Mouse (Mus musculus) midbrain, embryonic 14.5 days (tissue): ENCODE results near the gene Pnpla7. TPM values are rescaled to one million over a fixed set of nuclear protein-coding genes. Genes with fewer than 3 reads are reported as not detected.

ENCODE experiments used
- ATAC-seq: fragments of 200-750 bp; cut with Nextera tagmentation; 2 replicates; pipeline ENCODE4 v1.8.0; 2017; ENCODE audit warnings: moderate number of reproducible peaks, moderate library complexity; ENCODE audit not compliant: low FRiP score, low TSS enrichment
- DNase-seq: peaks from one replicate; pipeline ENCODE4 v3.0.0-alpha.2; 2015
- H3K27ac ChIP-seq: fragments of 300-500 bp; sonication (generic); replicated peaks from 2 replicates; pipeline ENCODE4 v1.5.1; 2014; ENCODE audit warnings: mild to moderate bottlenecking, low read depth, low read length, moderate library complexity
- H3K27me3 ChIP-seq: fragments of 300-500 bp; sonication (generic); 2 replicates; pipeline ENCODE4 v1.6.1; 2014; ENCODE audit warnings: low read length, control low read depth, mixed read lengths; ENCODE audit not compliant: control insufficient read depth, insufficient read depth
- H3K36me3 ChIP-seq: fragments of 300-500 bp; sonication (generic); 2 replicates; pipeline ENCODE4 v1.6.1; 2014; ENCODE audit warnings: low read length, control low read depth; ENCODE audit not compliant: control insufficient read depth, insufficient read depth
- H3K4me1 ChIP-seq: fragments of 300-500 bp; sonication (generic); 2 replicates; pipeline ENCODE4 v1.6.1; 2014; ENCODE audit warnings: mild to moderate bottlenecking, antibody characterized with exemption, low read length, control low read depth; ENCODE audit not compliant: control insufficient read depth, insufficient read depth
- H3K4me2 ChIP-seq: fragments of 300-500 bp; sonication (generic); 2 replicates; pipeline ENCODE4 v1.6.1; 2014; ENCODE audit warnings: mild to moderate bottlenecking, low read length, moderate library complexity
- H3K4me3 ChIP-seq: fragments of 300-500 bp; sonication (generic); replicated peaks from 2 replicates; pipeline ENCODE4 v1.5.1; 2014; ENCODE audit warnings: low read depth, low read length
- H3K9ac ChIP-seq: fragments of 300-500 bp; sonication (generic); replicated peaks from 2 replicates; pipeline ENCODE4 v1.6.1; 2014; ENCODE audit warnings: mild to moderate bottlenecking, low read length, moderate library complexity
- H3K9me3 ChIP-seq: fragments of 300-500 bp; sonication (generic); 2 replicates; pipeline ENCODE4 v1.6.1; 2016; ENCODE audit warnings: low read length, control low read depth, mixed read lengths; ENCODE audit not compliant: control insufficient read depth
- WGBS: fragments of 180-500 bp; shearing (Covaris S2); extraction: QIAGEN DNeasy Blood & Tissue Kit; methylation state at CpG from one replicate; pipeline ENCODE4 v1.1.7; 2014; 5-methylcytosine and 5-hydroxymethylcytosine counted together
- polyA plus RNA-seq: library from polyadenylated mRNA; unstranded; fragments of >200 nt; fragmentation: Nextera tagmentation; extraction: Ambion mirVana; gene quantifications from 2 replicates; pipeline ENCODE4 v1.2.1, GENCODE M21; 2014

Pnpla7 gene
- polyA plus RNA-seq, 1 experiment from 2014 or later: 4.4 TPM

- WGBS: 94% methylated on average over 1 of the region's 1 CpGs
- Histone ChIP-seq H3K27ac (no peak overlapping the region), H3K36me3 (no peaks in the 10 kb centered on the region), H3K9ac (no peak overlapping the region), H3K4me2 (no peak overlapping the region), H3K9me3 (no peaks in the 10 kb centered on the region), H3K4me1 (no peaks in the 10 kb centered on the region), H3K4me3 (no peak overlapping the region), H3K27me3 (no peaks in the 10 kb centered on the region)
- no peak for ATAC-seq
- DNase-seq: no peak
Measured at GRCm38 (mm10) chr2:25006767-25007166, 30.9 kb downstream of the Pnpla7 start.

- Histone ChIP-seq H3K27ac (no peak overlapping the region), H3K27me3 (no peaks in the 10 kb centered on the region), H3K4me3 (no peak overlapping the region), H3K9me3 (no peaks in the 10 kb centered on the region), H3K9ac (no peak overlapping the region), H3K4me1 (no peaks in the 10 kb centered on the region), H3K4me2 (no peak overlapping the region), H3K36me3 (no peaks in the 10 kb centered on the region)
- no peak for ATAC-seq
- DNase-seq: no peak
Measured at GRCm38 (mm10) chr2:25008250-25008649, 32.4 kb downstream of the Pnpla7 start.

GRCm38 (mm10) chr2:25022678-25023077 is 46.8 kb downstream of the Pnpla7 start:
- 81% methylated on average over 1 of the region's 1 CpGs for WGBS
- ATAC-seq: no peak
- Histone ChIP-seq H3K4me3 (no peak overlapping the region), H3K9ac (no peak overlapping the region), H3K9me3 (no peaks in the 10 kb centered on the region), H3K27me3 (no peaks in the 10 kb centered on the region), H3K4me2 (no peak overlapping the region), H3K4me1 (no peaks in the 10 kb centered on the region), H3K36me3 (no peaks in the 10 kb centered on the region), H3K27ac (no peak overlapping the region)
- DNase-seq: no peak

- Histone ChIP-seq H3K4me2 (no peak overlapping the region), H3K9ac (no peak overlapping the region), H3K36me3 (no peaks in the 10 kb centered on the region), H3K9me3 (no peaks in the 10 kb centered on the region), H3K27me3 (no peaks in the 10 kb centered on the region), H3K4me3 (no peak overlapping the region), H3K4me1 (no peaks in the 10 kb centered on the region), H3K27ac (no peak overlapping the region)
- DNase-seq (no peak), ATAC-seq (no peak)
- 91% methylated on average over 1 of the region's 1 CpGs for WGBS
Measured at GRCm38 (mm10) chr2:25025109-25025508, 49.3 kb downstream of the Pnpla7 start.

- no peak for DNase-seq
Measured at GRCm38 (mm10) chr2:25034994-25035393, 59.2 kb downstream of the Pnpla7 start.

GRCm38 (mm10) chr2:25040089-25040488 is 64.3 kb downstream of the Pnpla7 start:
- H3K27ac ChIP-seq: no peak overlapping the region
- no peak for ATAC-seq
- DNase-seq: no peak
- H3K9ac ChIP-seq: no peak overlapping the region
- no peaks in the 10 kb centered on the region for H3K27me3 ChIP-seq
- H3K4me3 ChIP-seq: no peak overlapping the region
- H3K36me3 ChIP-seq: no peaks in the 10 kb centered on the region
- no peaks in the 10 kb centered on the region for H3K9me3 ChIP-seq
- no peak overlapping the region for H3K4me2 ChIP-seq
- no peaks in the 10 kb centered on the region for H3K4me1 ChIP-seq
- WGBS: 88% methylated on average over 5 of the region's 5 CpGs

More at GRCm38 (mm10) chr2:25034994-25035393, 59.2 kb downstream of the Pnpla7 start:
- H3K9me3 ChIP-seq: no peaks in the 10 kb centered on the region
- no peaks in the 10 kb centered on the region for H3K4me1 ChIP-seq
- 93% methylated on average over 4 of the region's 4 CpGs for WGBS
- H3K27ac ChIP-seq: no peak overlapping the region
- H3K4me2 ChIP-seq: no peak overlapping the region
- H3K27me3 ChIP-seq: no peaks in the 10 kb centered on the region
- H3K9ac ChIP-seq: no peak overlapping the region
- no peak for ATAC-seq
- no peak overlapping the region for H3K4me3 ChIP-seq
- no peaks in the 10 kb centered on the region for H3K36me3 ChIP-seq

GRCm38 (mm10) chr2:25050921-25051320 is 75.1 kb downstream of the Pnpla7 start:
- DNase-seq: no peak
- no peak overlapping the region for H3K27ac ChIP-seq
- 87% methylated on average over 7 of the region's 7 CpGs for WGBS

GRCm38 (mm10) chr2:25051450-25051849 is 75.6 kb downstream of the Pnpla7 start:
- Histone ChIP-seq H3K9me3 (no peaks in the 10 kb centered on the region), H3K9ac (no peak overlapping the region), H3K27ac (no peak overlapping the region), H3K27me3 (no peaks in the 10 kb centered on the region), H3K4me1 (peaks cover 15% of the 10 kb centered on the region), H3K4me2 (no peak overlapping the region), H3K4me3 (no peak overlapping the region), H3K36me3 (0 out of 2 replicates have a peak, but pooled peaks cover 6% of the 10 kb centered on the region)
- DNase-seq (no peak), ATAC-seq (no peak)
- WGBS: 89% methylated on average over 8 of the region's 8 CpGs

More at GRCm38 (mm10) chr2:25050921-25051320, 75.1 kb downstream of the Pnpla7 start:
- no peak overlapping the region for H3K4me3 ChIP-seq
- no peaks in the 10 kb centered on the region for H3K27me3 ChIP-seq
- no peaks in the 10 kb centered on the region for H3K9me3 ChIP-seq
- H3K4me1 ChIP-seq: peaks cover 14% of the 10 kb centered on the region
- no peak for ATAC-seq
- no peak overlapping the region for H3K4me2 ChIP-seq
- 0 out of 2 replicates have a peak, but pooled peaks cover 3% of the 10 kb centered on the region for H3K36me3 ChIP-seq
- H3K9ac ChIP-seq: no peak overlapping the region

GRCm38 (mm10) chr2:25053101-25053500 is 77.3 kb downstream of the Pnpla7 start:
- Histone ChIP-seq H3K4me1 (peaks cover 15% of the 10 kb centered on the region), H3K27ac (no peak overlapping the region), H3K27me3 (no peaks in the 10 kb centered on the region), H3K9me3 (no peaks in the 10 kb centered on the region), H3K4me2 (no peak overlapping the region), H3K9ac (no peak overlapping the region), H3K4me3 (no peak overlapping the region), H3K36me3 (peaks cover 18% of the 10 kb centered on the region)
- DNase-seq (no peak), ATAC-seq (no peak)
- WGBS: 85% methylated on average over 6 of the region's 6 CpGs
